Mouse (Mus musculus): ENCODE measurements around the gene Hipk4.

DNA sequence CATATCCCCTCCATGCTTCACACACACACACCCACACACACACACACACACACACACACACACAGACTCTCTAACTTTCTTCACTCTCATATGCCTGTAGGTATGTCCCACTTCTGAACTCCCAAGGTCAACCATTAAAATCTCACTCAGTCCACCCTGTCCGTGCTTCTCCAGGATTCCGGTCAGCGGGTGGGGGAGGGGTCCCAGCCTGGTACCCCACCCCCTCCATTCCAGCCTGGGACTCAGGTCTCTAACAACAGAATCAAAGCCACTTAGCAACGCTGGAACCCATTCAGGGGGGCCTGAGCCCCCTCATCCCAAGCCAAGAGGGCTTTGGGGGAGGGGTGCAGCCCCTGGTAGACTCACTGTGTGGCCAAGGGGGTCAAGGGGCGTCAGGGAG lies at the start of gene Hipk4:
- TF ChIP-seq GATA1 (IDR thresholded peaks at IDR 0.05; ENCODE audit: borderline replicate concordance, low read length) (no peak), FLI1 (IDR thresholded peaks at IDR 0.05; ENCODE audit: low read length) (no peak)

All from megakaryocyte, embryonic 14.5 days (primary cell).